Mouse (Mus musculus): ENCODE data around the gene Ift122. TPM values are rescaled to one million over a fixed set of nuclear protein-coding genes. Genes with fewer than 3 reads are reported as not detected.

Gene Ift122
- polyA plus RNA-seq, 2 experiments: 17.9 to 21.2 TPM

GRCm38 (mm10) chr6:115915601-115916445 is 62.6 kb downstream of the Ift122 start:
- Histone ChIP-seq H3K27ac (replicated peaks; ENCODE audit: low read depth, low read length) (no peak overlapping the region), H3K4me1 (ENCODE audit: control insufficient read depth, insufficient read depth, low read length) (no peaks in the 10 kb centered on the region), H3K9me3 (ENCODE audit: control insufficient read depth, low read length) (no peaks in the 10 kb centered on the region), H3K4me3 (replicated peaks; ENCODE audit: low read length) (no peak overlapping the region), H3K27me3 (ENCODE audit: control insufficient read depth, insufficient read depth, low read length) (no peaks in the 10 kb centered on the region), H3K9ac (ENCODE audit: low read depth, low read length, severe bottlenecking) (no peak overlapping the region), H3K4me2 (replicated peaks; ENCODE audit: low read depth, low read length, severe bottlenecking) (no peak overlapping the region), H3K36me3 (ENCODE audit: control insufficient read depth, insufficient read depth, low read length) (no peaks in the 10 kb centered on the region)
- DNase-seq (ENCODE audit: low spot score): no peak
- WGBS: 46% methylated on average over 17 of the region's 17 CpGs
- ATAC-seq (ENCODE audit: low FRiP score, low read depth): no peak
- TF ChIP-seq POLR2A (IDR thresholded peaks at IDR 0.05; ENCODE audit: borderline replicate concordance, extremely low read depth, insufficient read depth, insufficient read length): no peak

DNA sequence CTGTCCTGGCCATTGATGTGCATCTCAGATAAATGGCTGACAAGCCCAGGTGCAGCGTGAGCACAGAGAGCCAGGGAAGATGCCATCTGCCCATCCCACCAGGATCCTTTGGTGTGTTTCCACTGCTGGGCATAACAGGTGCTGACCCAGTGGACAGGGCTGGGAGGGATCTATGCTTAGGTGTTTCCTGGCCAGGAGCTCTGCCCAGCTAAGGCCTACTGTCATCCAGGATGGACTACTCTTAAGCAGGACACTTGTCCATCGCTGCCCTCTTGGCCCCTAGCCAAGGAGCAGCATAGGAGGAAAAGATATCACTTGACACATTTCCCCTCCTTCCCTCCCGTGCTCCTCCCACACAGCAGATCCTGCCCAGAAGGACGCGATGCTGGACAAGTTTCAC is 63.3 kb downstream of the Ift122 start:
- Histone ChIP-seq H3K27me3 (ENCODE audit: control insufficient read depth, insufficient read depth, low read length) (no peaks in the 10 kb centered on the region), H3K4me3 (replicated peaks; ENCODE audit: low read length) (no peak overlapping the region), H3K27ac (replicated peaks; ENCODE audit: low read depth, low read length) (no peak overlapping the region), H3K4me2 (replicated peaks; ENCODE audit: low read depth, low read length, severe bottlenecking) (no peak overlapping the region), H3K9ac (ENCODE audit: low read depth, low read length, severe bottlenecking) (no peak overlapping the region), H3K9me3 (ENCODE audit: control insufficient read depth, low read length) (no peaks in the 10 kb centered on the region), H3K36me3 (ENCODE audit: control insufficient read depth, insufficient read depth, low read length) (no peaks in the 10 kb centered on the region), H3K4me1 (ENCODE audit: control insufficient read depth, insufficient read depth, low read length) (no peaks in the 10 kb centered on the region)
- DNase-seq (ENCODE audit: low spot score) (no peak), ATAC-seq (ENCODE audit: low FRiP score, low read depth) (no peak)
- no peak for TF ChIP-seq POLR2A (IDR thresholded peaks at IDR 0.05; ENCODE audit: borderline replicate concordance, extremely low read depth, insufficient read depth, insufficient read length)
- WGBS: 90% methylated on average over 5 of the region's 5 CpGs

- WGBS: 94% methylated on average over 1 of the region's 1 CpGs
- 0 out of 2 replicates have a peak, but pooled peaks cover 2% of the 10 kb centered on the region for H3K36me3 ChIP-seq (ENCODE audit: control insufficient read depth, insufficient read depth, low read length)
- no peaks in the 10 kb centered on the region for H3K4me1 ChIP-seq (ENCODE audit: control insufficient read depth, insufficient read depth, low read length)
- no peak overlapping the region for H3K4me2 ChIP-seq (replicated peaks; ENCODE audit: low read depth, low read length, severe bottlenecking)
- H3K4me3 ChIP-seq (replicated peaks; ENCODE audit: low read length): no peak overlapping the region
- ATAC-seq (ENCODE audit: low FRiP score, low read depth) (no peak), DNase-seq (ENCODE audit: low spot score) (no peak)
- no peak overlapping the region for H3K9ac ChIP-seq (ENCODE audit: low read depth, low read length, severe bottlenecking)
- H3K27me3 ChIP-seq (ENCODE audit: control insufficient read depth, insufficient read depth, low read length): no peaks in the 10 kb centered on the region
- no peak overlapping the region for H3K27ac ChIP-seq (replicated peaks; ENCODE audit: low read depth, low read length)
- no peaks in the 10 kb centered on the region for H3K9me3 ChIP-seq (ENCODE audit: control insufficient read depth, low read length)
- no peak for TF ChIP-seq POLR2A (IDR thresholded peaks at IDR 0.05; ENCODE audit: borderline replicate concordance, extremely low read depth, insufficient read depth, insufficient read length)
Observed at GRCm38 (mm10) chr6:115918615-115919014, 65.3 kb downstream of the Ift122 start.

- H3K4me2 ChIP-seq (replicated peaks; ENCODE audit: low read depth, low read length, severe bottlenecking): no peak overlapping the region
- no peak overlapping the region for H3K9ac ChIP-seq (ENCODE audit: low read depth, low read length, severe bottlenecking)
- H3K4me1 ChIP-seq (ENCODE audit: control insufficient read depth, insufficient read depth, low read length): peaks cover 3% of the 10 kb centered on the region
- DNase-seq (ENCODE audit: low spot score) (no peak), ATAC-seq (ENCODE audit: low FRiP score, low read depth) (no peak)
- TF ChIP-seq POLR2A (IDR thresholded peaks at IDR 0.05; ENCODE audit: borderline replicate concordance, extremely low read depth, insufficient read depth, insufficient read length): no peak
- no peaks in the 10 kb centered on the region for H3K27me3 ChIP-seq (ENCODE audit: control insufficient read depth, insufficient read depth, low read length)
- H3K4me3 ChIP-seq (replicated peaks; ENCODE audit: low read length): no peak overlapping the region
- WGBS: 93% methylated on average over 5 of the region's 5 CpGs
- H3K36me3 ChIP-seq (ENCODE audit: control insufficient read depth, insufficient read depth, low read length): 0 out of 2 replicates have a peak, but pooled peaks cover 8% of the 10 kb centered on the region
- no peak overlapping the region for H3K27ac ChIP-seq (replicated peaks; ENCODE audit: low read depth, low read length)
- no peaks in the 10 kb centered on the region for H3K9me3 ChIP-seq (ENCODE audit: control insufficient read depth, low read length)
Observed at GRCm38 (mm10) chr6:115919876-115920275, 66.6 kb downstream of the Ift122 start.

DNA sequence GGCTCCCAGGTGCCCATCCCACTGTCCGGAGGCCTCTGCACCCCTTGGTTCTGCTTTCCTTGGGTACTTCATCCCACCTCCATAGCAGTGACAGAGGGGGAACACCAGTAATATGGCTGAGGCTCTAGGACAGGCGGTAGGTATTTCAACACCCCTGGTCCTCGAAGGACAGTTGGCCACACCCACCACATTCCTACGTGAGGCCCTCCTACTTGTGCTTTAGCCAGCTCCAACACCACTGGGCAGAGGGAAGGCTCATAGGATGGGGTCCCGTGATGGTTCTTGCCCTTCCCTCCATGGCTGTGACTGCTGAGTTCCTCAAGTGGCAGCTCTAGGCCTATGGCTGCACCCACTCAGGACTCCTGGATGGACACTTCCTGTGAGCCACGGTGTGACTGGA is 71.6 kb downstream of the Ift122 start:
- Histone ChIP-seq H3K4me3 (replicated peaks; ENCODE audit: low read length) (no peak overlapping the region), H3K4me2 (replicated peaks; ENCODE audit: low read depth, low read length, severe bottlenecking) (no peak overlapping the region), H3K9me3 (ENCODE audit: control insufficient read depth, low read length) (no peaks in the 10 kb centered on the region), H3K27ac (replicated peaks; ENCODE audit: low read depth, low read length) (no peak overlapping the region), H3K4me1 (ENCODE audit: control insufficient read depth, insufficient read depth, low read length) (peaks cover 20% of the 10 kb centered on the region), H3K9ac (ENCODE audit: low read depth, low read length, severe bottlenecking) (no peak overlapping the region), H3K36me3 (ENCODE audit: control insufficient read depth, insufficient read depth, low read length) (0 out of 2 replicates have a peak, but pooled peaks cover 8% of the 10 kb centered on the region), H3K27me3 (ENCODE audit: control insufficient read depth, insufficient read depth, low read length) (no peaks in the 10 kb centered on the region)
- no peak for TF ChIP-seq POLR2A (IDR thresholded peaks at IDR 0.05; ENCODE audit: borderline replicate concordance, extremely low read depth, insufficient read depth, insufficient read length)
- no peak for DNase-seq (ENCODE audit: low spot score)
- 43% methylated on average over 6 of the region's 6 CpGs for WGBS
- ATAC-seq (ENCODE audit: low FRiP score, low read depth): no peak

Measured in limb, embryonic 14.5 days (tissue).